Mouse (Mus musculus) stomach, embryonic 14.5 days (tissue): Measurements from ENCODE around the gene Plppr3. TPM values are rescaled to one million over a fixed set of nuclear protein-coding genes. Genes with fewer than 3 reads are reported as not detected.

Experiments
- ATAC-seq: fragments of 200-750 bp; cut with Nextera tagmentation; 2 replicates; pipeline ENCODE4 v1.8.0; 2017; ENCODE audit warnings: low read depth, moderate TSS enrichment; ENCODE audit not compliant: insufficient number of reproducible peaks, insufficient read depth, low FRiP score
- H3K27ac ChIP-seq: fragments of 300-500 bp; sonication (generic); 2 replicates; pipeline ENCODE4 v1.5.1; 2014; ENCODE audit warnings: mild to moderate bottlenecking, low read length, moderate library complexity, mixed read lengths
- H3K27me3 ChIP-seq: fragments of 300-500 bp; sonication (generic); 2 replicates; pipeline ENCODE4 v1.6.1; 2014; ENCODE audit warnings: low read length, control low read depth, mixed read lengths; ENCODE audit not compliant: control insufficient read depth, insufficient read depth
- H3K36me3 ChIP-seq: fragments of 300-500 bp; sonication (generic); 2 replicates; pipeline ENCODE4 v1.6.1; 2014; ENCODE audit warnings: mild to moderate bottlenecking, control low read depth, low read length, moderate library complexity, mixed read lengths; ENCODE audit not compliant: control insufficient read depth, insufficient read depth
- H3K4me1 ChIP-seq: fragments of 300-500 bp; sonication (generic); 2 replicates; pipeline ENCODE4 v1.6.1; 2014; ENCODE audit warnings: low read length, control low read depth, mixed read lengths; ENCODE audit not compliant: control insufficient read depth, insufficient read depth
- H3K4me2 ChIP-seq: fragments of 300-500 bp; sonication (generic); replicated peaks from 2 replicates; pipeline ENCODE4 v1.6.1; 2014; ENCODE audit warnings: low read depth, low read length, control low read depth
- H3K4me3 ChIP-seq: fragments of 300-500 bp; sonication (generic); 2 replicates; pipeline ENCODE4 v1.5.1; 2014; ENCODE audit warnings: low read depth, low read length, control low read depth
- H3K9ac ChIP-seq: fragments of 300-500 bp; sonication (generic); replicated peaks from 2 replicates; pipeline ENCODE4 v1.6.1; 2014; ENCODE audit warnings: low read depth, mild to moderate bottlenecking, control low read depth, low read length, moderate library complexity, mixed read lengths
- H3K9me3 ChIP-seq: fragments of 300-500 bp; sonication (generic); 2 replicates; pipeline ENCODE4 v1.6.1; 2016; ENCODE audit warnings: low read depth, low read length, control low read depth; ENCODE audit not compliant: control insufficient read depth
- WGBS: fragments of 180-500 bp; shearing (Covaris S2); extraction: QIAGEN DNeasy Blood & Tissue Kit; methylation state at CpG from one replicate; pipeline ENCODE4 v1.1.7; 2014; 5-methylcytosine and 5-hydroxymethylcytosine counted together
- polyA plus RNA-seq: library from polyadenylated mRNA; unstranded; fragments of >200 nt; fragmentation: Nextera tagmentation; extraction: Ambion mirVana; gene quantifications from 2 replicates; pipeline ENCODE4 v1.2.1, GENCODE M21; 2014

The Plppr3 gene
- polyA plus RNA-seq, 1 experiment from 2014 or later: 51.7 TPM

- Histone ChIP-seq H3K4me2 (peak within 1 kb of the TSS; percentile 85), H3K36me3 (peaks cover 8% of the 10 kb centered on the region), H3K27ac (peak within 1 kb of the TSS; percentile 52; the same call in 1 of the 2 replicates), H3K4me3 (peak within 1 kb of the TSS; percentile 52), H3K4me1 (peaks cover 45% of the 10 kb centered on the region), H3K9me3 (no peaks in the 10 kb centered on the region), H3K27me3 (peaks cover 43% of the 10 kb centered on the region), H3K9ac (peak within 1 kb of the TSS; percentile 73)
- peak; percentile 85 for ATAC-seq
- WGBS: 1% methylated on average over 42 of the region's 42 CpGs
These were observed 42.5 kb upstream of the Plppr3 start, which contains the start of gene Kiss1r for GRCm38 (mm10) chr10:79916808-79917531. TSS of gene Kiss1r (plus strand) at chr10:79916971.

DNA sequence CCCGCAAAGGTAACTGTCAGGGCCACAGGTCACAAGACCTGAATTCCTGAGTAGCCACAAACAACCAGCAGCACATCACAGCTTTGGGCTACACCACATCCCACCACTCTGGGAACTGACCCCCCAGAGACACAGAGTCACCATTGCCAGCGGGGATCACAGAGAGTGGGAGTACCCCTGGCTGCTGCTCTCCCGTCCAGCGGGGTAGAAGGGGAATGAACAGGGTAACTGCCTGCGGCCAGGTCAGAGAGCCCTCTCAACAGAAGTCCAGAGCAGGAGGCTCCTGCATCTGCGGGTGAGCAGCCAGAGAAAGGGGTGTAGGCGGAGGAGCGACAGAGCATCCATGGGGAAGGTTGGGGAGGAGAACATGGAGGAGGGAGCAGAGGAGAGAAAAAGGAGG, 41.6 kb upstream of the Plppr3 start:
- WGBS: 5% methylated on average over 8 of the region's 8 CpGs
- peaks cover 11% of the 10 kb centered on the region for H3K36me3 ChIP-seq
- peak overlapping the region; percentile 52 for H3K4me3 ChIP-seq
- peak overlapping the region; percentile 85 for H3K4me2 ChIP-seq
- no peak for ATAC-seq
- H3K27ac ChIP-seq: peak overlapping the region; percentile 52; the same call in 1 of the 2 replicates
- H3K27me3 ChIP-seq: peaks cover 37% of the 10 kb centered on the region
- H3K9ac ChIP-seq: peak overlapping the region; percentile 73
- H3K4me1 ChIP-seq: peaks cover 44% of the 10 kb centered on the region
- H3K9me3 ChIP-seq: no peaks in the 10 kb centered on the region

DNA sequence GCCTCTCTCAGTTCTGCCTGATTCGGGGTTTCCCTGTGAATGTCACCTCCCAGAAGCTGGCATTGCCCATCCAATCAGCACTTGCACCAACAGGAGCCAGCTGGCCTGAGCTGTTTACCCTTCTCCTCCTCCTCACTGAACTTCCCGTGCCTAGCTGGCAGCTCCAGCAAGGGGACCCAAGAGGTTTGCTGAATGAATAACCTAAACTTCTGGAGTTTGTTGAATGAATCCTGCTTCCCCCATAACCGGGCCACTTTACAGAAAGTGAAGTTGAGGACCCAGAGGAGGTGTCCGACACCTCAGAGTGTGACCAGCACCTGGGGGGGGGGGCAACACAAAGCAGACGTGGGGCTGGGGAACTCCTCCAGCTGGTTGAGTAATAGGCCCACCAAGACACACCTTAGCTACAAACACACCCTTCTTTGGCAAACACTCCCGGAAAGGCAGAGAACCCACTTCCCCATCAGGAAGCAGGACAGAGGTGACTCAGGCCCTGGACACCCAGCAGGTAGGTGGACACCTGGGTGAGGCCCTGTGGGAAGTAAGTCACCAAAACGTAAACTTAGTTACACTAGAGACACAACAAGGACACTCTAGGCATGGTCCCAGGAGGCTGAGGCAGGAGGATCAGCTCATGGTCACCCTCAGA, 40.6 kb upstream of the Plppr3 start:
- Histone ChIP-seq H3K27me3 (peaks cover 27% of the 10 kb centered on the region), H3K4me2 (peak overlapping the region; percentile 85), H3K9ac (peak overlapping the region; percentile 73; the same call in 1 of the 2 replicates), H3K4me3 (no peak overlapping the region), H3K27ac (peak overlapping the region; percentile 33; the same call in 1 of the 2 replicates), H3K36me3 (peaks cover 17% of the 10 kb centered on the region), H3K9me3 (no peaks in the 10 kb centered on the region), H3K4me1 (peaks cover 35% of the 10 kb centered on the region)
- no peak for ATAC-seq
- 59% methylated on average over 7 of the region's 7 CpGs for WGBS

GRCm38 (mm10) chr10:79914131-79914947, 39.9 kb upstream of the Plppr3 start:
- H3K4me3 ChIP-seq: no peak overlapping the region
- H3K9ac ChIP-seq: no peak overlapping the region
- H3K27ac ChIP-seq: no peak overlapping the region
- no peaks in the 10 kb centered on the region for H3K9me3 ChIP-seq
- H3K27me3 ChIP-seq: peaks cover 22% of the 10 kb centered on the region
- 0 out of 2 replicates have a peak overlapping the region, but pooled peaks have one; percentile 5 for H3K4me2 ChIP-seq
- peaks cover 17% of the 10 kb centered on the region for H3K36me3 ChIP-seq
- 64% methylated on average over 11 of the region's 11 CpGs for WGBS
- no peak for ATAC-seq
- peaks cover 32% of the 10 kb centered on the region for H3K4me1 ChIP-seq

- 71% methylated on average over 20 of the region's 20 CpGs for WGBS
- no peak overlapping the region for H3K27ac ChIP-seq
- no peak overlapping the region for H3K4me3 ChIP-seq
- no peaks in the 10 kb centered on the region for H3K9me3 ChIP-seq
- no peak overlapping the region for H3K4me2 ChIP-seq
- ATAC-seq: no peak
- peaks cover 24% of the 10 kb centered on the region for H3K4me1 ChIP-seq
- peaks cover 17% of the 10 kb centered on the region for H3K36me3 ChIP-seq
- H3K27me3 ChIP-seq: peaks cover 2% of the 10 kb centered on the region; the same call in 1 of the 2 replicates
- H3K9ac ChIP-seq: no peak overlapping the region
These were observed 38.0 kb upstream of the Plppr3 start for GRCm38 (mm10) chr10:79912412-79912811.

GRCm38 (mm10) chr10:79910556-79910955, 36.1 kb upstream of the Plppr3 start, which contains the start of gene Gm26602:
TSS of gene Gm26602 (plus strand) at chr10:79910856.
- Histone ChIP-seq H3K4me2 (no peak within 1 kb of the TSS), H3K9ac (no peak within 1 kb of the TSS; the same call in 1 of the 2 replicates), H3K27me3 (no peaks in the 10 kb centered on the region), H3K27ac (peak within 1 kb of the TSS; percentile 55; the same call in 1 of the 2 replicates), H3K36me3 (peaks cover 29% of the 10 kb centered on the region), H3K9me3 (no peaks in the 10 kb centered on the region), H3K4me3 (no peak within 1 kb of the TSS), H3K4me1 (peaks cover 17% of the 10 kb centered on the region; the same call in 1 of the 2 replicates)
- WGBS: 95% methylated on average over 4 of the region's 4 CpGs
- ATAC-seq: no peak

- WGBS: 24% methylated on average over 14 of the region's 14 CpGs
- Histone ChIP-seq H3K9ac (no peak overlapping the region; the same call in 1 of the 2 replicates), H3K4me3 (peak overlapping the region; percentile 37; the same call in 1 of the 2 replicates), H3K4me1 (peaks cover 5% of the 10 kb centered on the region; the same call in 1 of the 2 replicates), H3K9me3 (no peaks in the 10 kb centered on the region), H3K27me3 (no peaks in the 10 kb centered on the region), H3K4me2 (peak overlapping the region; percentile 28), H3K27ac (peak overlapping the region; percentile 78; the same call in 1 of the 2 replicates), H3K36me3 (peaks cover 37% of the 10 kb centered on the region)
- ATAC-seq: peak; percentile 33; the same call in 1 of the 2 replicates
These were observed 34.9 kb upstream of the Plppr3 start for GRCm38 (mm10) chr10:79909092-79909922.
